Mouse (Mus musculus) kidney, embryonic 14.5 days (tissue): ENCODE results near the gene Mtx1. TPM values are rescaled to one million over a fixed set of nuclear protein-coding genes. Genes with fewer than 3 reads are reported as not detected.
A peak's percentile ranks its signal among the peaks of the same experiment; 100 is the strongest.

Source experiments
- ATAC-seq: fragments of 200-750 bp; cut with Nextera tagmentation; 2 replicates; pipeline ENCODE4 v1.8.0; 2017; ENCODE audit warnings: moderate number of reproducible peaks, mild to moderate bottlenecking, moderate TSS enrichment, moderate library complexity; ENCODE audit not compliant: low FRiP score, low TSS enrichment
- H3K27ac ChIP-seq: fragments of 300-500 bp; sonication (generic); 2 replicates; pipeline ENCODE4 v1.5.1; 2014; ENCODE audit warnings: low read depth, mild to moderate bottlenecking, low read length, moderate library complexity, mixed read lengths
- H3K27me3 ChIP-seq: fragments of 300-500 bp; sonication (generic); 2 replicates; pipeline ENCODE4 v1.6.1; 2014; ENCODE audit warnings: mild to moderate bottlenecking, low read length; ENCODE audit not compliant: control insufficient read depth, insufficient read depth
- H3K36me3 ChIP-seq: fragments of 300-500 bp; sonication (generic); 2 replicates; pipeline ENCODE4 v1.6.1; 2014; ENCODE audit warnings: low read length, mixed read lengths; ENCODE audit not compliant: control insufficient read depth, insufficient read depth
- H3K4me1 ChIP-seq: fragments of 300-500 bp; sonication (generic); 2 replicates; pipeline ENCODE4 v1.6.1; 2014; ENCODE audit warnings: low read length, mixed read lengths; ENCODE audit not compliant: control insufficient read depth, insufficient read depth
- H3K4me2 ChIP-seq: fragments of 300-500 bp; sonication (generic); replicated peaks from 2 replicates; pipeline ENCODE4 v1.6.1; 2014; ENCODE audit warnings: low read depth, mild to moderate bottlenecking, low read length
- H3K4me3 ChIP-seq: fragments of 300-500 bp; sonication (generic); 2 replicates; pipeline ENCODE4 v1.5.1; 2014; ENCODE audit warnings: mild to moderate bottlenecking, low read length
- H3K9ac ChIP-seq: fragments of 300-500 bp; sonication (generic); 2 replicates; pipeline ENCODE4 v1.6.1; 2014; ENCODE audit warnings: low read depth, mild to moderate bottlenecking, low read length, moderate library complexity
- H3K9me3 ChIP-seq: fragments of 300-500 bp; sonication (generic); 2 replicates; pipeline ENCODE4 v1.6.1; 2016; ENCODE audit warnings: low read length; ENCODE audit not compliant: control insufficient read depth
- WGBS: fragments of 180-500 bp; shearing (Covaris S2); extraction: QIAGEN DNeasy Blood & Tissue Kit; methylation state at CpG from one replicate; pipeline ENCODE4 v1.1.7; 2014; 5-methylcytosine and 5-hydroxymethylcytosine counted together
- polyA plus RNA-seq: library from polyadenylated mRNA; unstranded; fragments of >200 nt; fragmentation: Nextera tagmentation; extraction: Ambion mirVana; gene quantifications from 2 replicates; pipeline ENCODE4 v1.2.1, GENCODE M21; 2014

Gene Mtx1
- polyA plus RNA-seq, 1 experiment from 2014 or later, result 217 TPM

DNA sequence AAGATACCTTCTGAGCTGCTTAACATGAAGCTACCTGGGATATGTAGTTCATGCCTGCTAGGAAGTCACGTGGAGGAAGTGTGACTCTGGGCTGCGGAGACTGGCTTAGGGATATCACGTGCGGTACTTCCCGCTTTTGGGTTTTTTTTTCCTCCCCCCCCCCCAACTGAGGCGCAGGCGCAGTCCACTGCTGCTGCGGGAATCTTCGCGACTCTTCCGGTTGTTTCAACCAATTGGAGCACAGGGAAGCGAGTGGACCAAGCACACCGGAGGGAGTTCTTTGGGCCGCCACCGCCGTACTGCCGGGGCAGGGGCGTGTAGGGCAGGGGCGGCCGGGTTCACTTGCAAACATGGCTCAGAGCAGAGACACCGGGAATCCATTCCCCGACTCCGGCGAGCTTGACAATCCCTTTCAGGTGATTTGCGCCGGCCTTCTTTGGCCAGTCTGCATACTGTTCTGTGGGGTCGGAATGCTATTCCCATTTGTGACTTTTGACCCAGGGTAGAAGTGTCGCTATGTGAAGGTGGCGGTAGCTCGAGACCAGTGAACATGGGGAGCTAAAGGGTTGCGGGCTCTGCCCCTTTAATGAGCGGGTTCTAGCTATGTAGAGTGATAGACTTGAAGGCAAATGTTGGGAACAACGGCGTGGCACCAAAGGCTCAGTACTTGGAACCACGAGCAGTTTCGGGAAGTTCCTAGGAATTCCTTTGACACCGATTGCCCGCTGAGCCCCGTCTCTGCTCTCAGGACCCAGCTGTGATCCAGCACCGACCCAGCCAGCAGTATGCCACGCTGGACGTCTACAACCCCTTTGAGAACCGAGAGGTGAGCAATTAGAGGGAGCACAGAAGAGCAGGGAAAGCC is 49.4 kb downstream of the Mtx1 start, which contains the start of gene Scamp3:
TSS of gene Scamp3 (plus strand) at position 232 of the 865 bp plus-strand sequence.
- H3K36me3 ChIP-seq, result peaks cover 79% of the 10 kb centered on the region
- WGBS, result under 1% methylated on average over 43 of the region's 43 CpGs
- ATAC-seq, result peak; percentile 93

DNA sequence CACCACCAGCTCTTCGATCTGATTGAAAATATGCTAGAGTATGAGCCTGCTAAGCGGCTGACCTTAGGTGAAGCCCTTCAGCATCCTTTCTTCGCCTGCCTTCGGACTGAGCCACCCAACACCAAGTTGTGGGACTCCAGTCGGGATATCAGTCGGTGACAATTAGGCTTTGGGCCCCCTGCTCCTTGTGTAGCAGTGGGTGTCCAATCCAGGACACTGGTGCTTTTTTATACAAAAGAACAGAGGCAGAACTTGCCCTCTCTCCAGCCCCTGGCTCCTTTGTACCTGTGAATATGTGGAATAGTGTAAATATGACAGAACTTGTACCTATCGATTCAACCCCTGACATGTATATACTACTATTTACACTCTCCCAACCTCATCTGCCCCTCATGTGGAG is 50.5 kb downstream of the Mtx1 start:
- no peaks in the 10 kb centered on the region for H3K9me3 ChIP-seq
- H3K36me3 ChIP-seq, result peaks cover 78% of the 10 kb centered on the region
- no peak overlapping the region for H3K27ac ChIP-seq
- ATAC-seq, result no peak
- H3K4me2 ChIP-seq, result no peak overlapping the region
- H3K4me1 ChIP-seq, result peaks cover 8% of the 10 kb centered on the region; the same call in 1 of the 2 replicates
- no peak overlapping the region for H3K4me3 ChIP-seq
- no peaks in the 10 kb centered on the region for H3K27me3 ChIP-seq
- H3K9ac ChIP-seq, result no peak overlapping the region
- 80% methylated on average over 7 of the region's 7 CpGs for WGBS

More for the DNA sequence above, 49.4 kb downstream of the Mtx1 start, which contains the start of gene Scamp3:
- Histone ChIP-seq H3K4me3 (peak within 1 kb of the TSS; percentile 77), H3K4me1 (peaks cover 8% of the 10 kb centered on the region; the same call in 1 of the 2 replicates), H3K4me2 (peak within 1 kb of the TSS; percentile 68), H3K9me3 (no peaks in the 10 kb centered on the region), H3K9ac (peak within 1 kb of the TSS; percentile 84), H3K27me3 (no peaks in the 10 kb centered on the region), H3K27ac (peak within 1 kb of the TSS; percentile 75)

DNA sequence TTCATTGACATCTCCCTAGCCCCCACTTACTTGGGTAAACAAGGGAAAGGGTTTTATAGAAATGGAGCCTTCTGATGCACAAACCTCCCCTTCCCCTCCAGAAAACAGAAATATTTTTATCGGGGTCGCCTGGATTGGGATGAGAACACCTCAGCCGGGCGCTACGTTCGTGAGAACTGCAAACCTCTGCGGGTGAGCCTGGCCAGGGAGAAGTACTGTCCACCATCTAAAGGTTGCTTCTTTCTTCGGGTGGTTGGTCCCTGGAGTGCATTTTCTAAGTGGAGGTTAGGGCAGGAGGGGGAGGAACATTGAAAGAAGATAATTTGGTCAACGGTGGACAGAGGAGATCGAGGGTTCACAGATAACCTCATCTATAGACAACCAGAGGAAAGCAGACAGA is 51.3 kb downstream of the Mtx1 start:
- no peaks in the 10 kb centered on the region for H3K9me3 ChIP-seq
- no peaks in the 10 kb centered on the region for H3K27me3 ChIP-seq
- peaks cover 77% of the 10 kb centered on the region for H3K36me3 ChIP-seq
- ATAC-seq, result no peak
- H3K9ac ChIP-seq, result no peak overlapping the region
- no peak overlapping the region for H3K27ac ChIP-seq
- H3K4me3 ChIP-seq, result no peak overlapping the region
- WGBS, result 92% methylated on average over 10 of the region's 10 CpGs
- H3K4me1 ChIP-seq, result peaks cover 8% of the 10 kb centered on the region; the same call in 1 of the 2 replicates
- H3K4me2 ChIP-seq, result no peak overlapping the region

DNA sequence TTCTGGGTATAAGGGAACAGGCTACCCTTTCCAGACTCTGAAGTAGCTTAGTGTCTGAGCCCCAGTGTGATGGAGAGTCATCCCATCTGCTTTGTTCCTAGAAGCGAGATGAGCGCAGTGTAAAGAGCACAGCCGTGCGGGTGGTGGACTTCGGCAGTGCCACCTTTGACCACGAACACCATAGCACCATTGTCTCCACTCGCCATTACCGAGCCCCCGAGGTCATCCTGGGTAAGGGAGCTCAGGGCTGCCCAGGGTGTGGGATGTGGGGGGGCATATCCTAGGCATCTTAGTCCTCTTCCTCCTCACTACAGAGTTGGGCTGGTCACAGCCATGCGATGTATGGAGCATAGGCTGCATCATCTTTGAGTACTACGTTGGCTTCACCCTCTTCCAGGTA is 52.0 kb downstream of the Mtx1 start:
- Histone ChIP-seq H3K27me3 (no peaks in the 10 kb centered on the region), H3K9me3 (no peaks in the 10 kb centered on the region), H3K4me2 (no peak overlapping the region), H3K27ac (no peak overlapping the region), H3K36me3 (peaks cover 77% of the 10 kb centered on the region), H3K4me1 (peaks cover 8% of the 10 kb centered on the region; the same call in 1 of the 2 replicates), H3K4me3 (no peak overlapping the region), H3K9ac (no peak overlapping the region)
- no peak for ATAC-seq
- WGBS, result 94% methylated on average over 11 of the region's 11 CpGs

DNA sequence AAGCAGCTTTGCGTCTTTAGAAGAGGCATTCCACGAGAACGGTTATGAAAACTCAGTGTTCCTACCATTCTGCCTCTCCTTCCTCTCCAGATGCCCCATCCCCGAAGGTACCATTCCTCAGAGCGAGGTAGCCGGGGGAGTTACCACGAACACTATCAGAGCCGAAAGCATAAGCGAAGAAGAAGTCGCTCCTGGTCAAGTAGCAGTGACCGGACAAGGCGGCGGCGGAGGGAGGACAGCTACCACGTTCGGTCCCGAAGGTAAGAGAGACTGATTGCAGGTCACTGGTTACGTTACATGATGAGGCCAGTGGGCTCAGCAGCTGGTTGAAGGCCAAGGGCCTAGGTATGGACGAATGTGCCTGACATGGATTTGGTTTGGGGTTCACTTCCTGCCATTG is 59.9 kb downstream of the Mtx1 start:
- Histone ChIP-seq H3K36me3 (peaks cover 51% of the 10 kb centered on the region), H3K9ac (no peak overlapping the region), H3K4me1 (peaks cover 19% of the 10 kb centered on the region), H3K4me2 (no peak overlapping the region), H3K9me3 (no peaks in the 10 kb centered on the region), H3K4me3 (no peak overlapping the region), H3K27me3 (no peaks in the 10 kb centered on the region), H3K27ac (no peak overlapping the region)
- WGBS, result 87% methylated on average over 19 of the region's 19 CpGs
- ATAC-seq, result no peak

DNA sequence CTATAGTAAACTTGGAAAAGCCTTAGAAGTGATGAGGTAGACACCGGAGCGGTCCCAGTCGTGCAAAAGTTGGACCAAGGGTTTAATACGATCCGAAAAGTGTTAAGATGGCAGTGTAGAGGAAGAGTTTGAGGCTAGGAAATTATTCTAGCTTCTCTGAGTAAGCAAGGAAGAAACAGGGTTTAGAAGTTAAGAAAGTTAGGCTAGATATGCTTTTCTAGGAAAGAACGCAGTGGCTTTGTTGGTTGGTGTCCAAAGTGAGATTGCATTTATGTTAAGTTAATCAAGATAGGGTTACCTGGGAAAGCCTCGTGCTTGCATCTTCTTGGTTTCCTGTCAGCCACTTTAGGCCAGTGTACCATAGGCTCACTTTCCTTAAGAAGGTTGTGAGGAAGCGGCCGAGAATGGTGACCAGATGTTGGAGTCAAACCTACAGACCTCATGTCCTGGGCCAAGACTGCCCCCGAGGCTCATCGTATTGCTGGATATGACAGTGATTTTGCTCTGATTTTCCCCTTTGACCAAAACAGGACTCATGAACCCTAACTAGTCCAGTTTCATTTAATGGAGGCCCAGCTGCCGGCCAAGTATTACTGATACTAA is 61.5 kb downstream of the Mtx1 start:
- Histone ChIP-seq H3K9ac (peak overlapping the region; percentile 97), H3K9me3 (no peaks in the 10 kb centered on the region), H3K4me1 (peaks cover 19% of the 10 kb centered on the region), H3K27me3 (no peaks in the 10 kb centered on the region), H3K36me3 (peaks cover 38% of the 10 kb centered on the region), H3K4me3 (peak overlapping the region; percentile 90), H3K27ac (peak overlapping the region; percentile 98), H3K4me2 (peak overlapping the region; percentile 71)
- 22% methylated on average over 12 of the region's 12 CpGs for WGBS
- no peak for ATAC-seq

DNA sequence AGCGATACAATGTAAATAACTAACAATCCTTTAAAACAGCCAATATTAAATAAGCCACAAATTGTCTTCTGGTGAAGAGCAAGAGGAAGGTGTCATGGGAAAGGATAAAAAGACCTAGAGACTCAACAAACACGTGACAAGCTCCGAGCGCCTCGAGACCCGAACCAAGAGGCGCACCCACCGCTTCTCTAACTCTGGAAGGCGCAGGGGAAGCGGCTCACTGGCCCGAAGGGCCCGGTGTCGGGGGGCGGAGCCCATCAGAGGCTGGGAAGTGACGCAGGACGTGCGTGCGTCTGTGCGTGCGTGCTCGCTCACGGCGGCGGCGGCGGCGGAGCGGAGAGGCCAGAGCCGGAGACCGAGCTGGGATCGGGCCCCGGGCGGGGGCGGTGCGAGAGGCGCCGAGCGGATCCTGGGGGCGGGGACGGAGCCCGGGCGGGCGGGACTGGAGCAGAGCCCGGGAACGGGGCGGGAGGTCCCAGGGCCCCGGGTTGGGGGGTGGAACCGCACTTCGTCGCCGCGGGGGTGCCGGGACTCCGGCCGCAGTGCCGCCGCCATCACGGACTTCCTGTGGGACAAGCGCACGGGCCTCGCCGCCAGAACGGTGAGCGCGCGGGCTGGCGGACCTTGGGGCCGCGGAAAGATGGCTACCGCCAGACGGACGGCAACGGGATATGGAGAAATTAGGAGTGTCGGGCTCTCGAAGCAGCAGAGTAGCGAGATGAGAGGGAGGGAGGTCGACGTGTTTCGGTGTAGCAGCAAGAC is 62.2 kb downstream of the Mtx1 start, which contains the start of gene Clk2:
TSS of gene Clk2 (plus strand) at position 290 of the 762 bp plus-strand sequence.
- peak within 1 kb of the TSS; percentile 98 for H3K27ac ChIP-seq
- peak; percentile 97 for ATAC-seq
- under 1% methylated on average over 73 of the region's 79 CpGs for WGBS
- H3K27me3 ChIP-seq, result no peaks in the 10 kb centered on the region
- peak within 1 kb of the TSS; percentile 71 for H3K4me2 ChIP-seq
- H3K4me3 ChIP-seq, result peak within 1 kb of the TSS; percentile 90
- H3K9me3 ChIP-seq, result no peaks in the 10 kb centered on the region
- peaks cover 31% of the 10 kb centered on the region for H3K36me3 ChIP-seq
- H3K4me1 ChIP-seq, result peaks cover 24% of the 10 kb centered on the region
- peak within 1 kb of the TSS; percentile 97 for H3K9ac ChIP-seq

DNA sequence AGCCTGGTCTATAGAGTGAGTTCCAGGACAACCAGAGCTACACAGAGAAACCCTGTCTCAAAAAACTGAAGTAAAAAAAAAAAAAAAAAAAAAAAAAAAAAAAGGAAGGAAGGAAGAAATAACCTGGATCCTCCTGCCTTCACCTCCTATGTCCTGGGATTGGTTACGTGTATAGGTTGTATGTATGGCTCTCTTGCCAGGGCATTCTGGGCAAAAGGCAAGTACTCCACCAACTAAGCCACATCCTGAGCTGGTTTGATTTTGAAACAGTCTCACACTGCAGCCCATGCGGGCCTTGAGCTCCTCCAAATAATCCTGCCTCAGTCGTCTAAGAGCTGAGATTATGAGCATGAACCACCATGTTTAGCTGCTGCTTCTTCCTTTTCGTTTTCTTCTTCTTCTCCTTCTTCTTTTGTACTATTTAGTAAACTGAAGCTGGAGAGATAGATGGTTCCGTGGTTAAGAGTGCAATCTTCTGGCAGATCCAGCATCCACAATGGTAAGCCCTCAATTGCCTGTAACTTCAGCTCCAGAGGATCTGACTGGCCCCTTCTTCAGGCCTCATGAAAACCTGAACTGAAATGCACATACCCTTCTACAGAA is 63.1 kb downstream of the Mtx1 start:
- Histone ChIP-seq H3K36me3 (peaks cover 21% of the 10 kb centered on the region), H3K4me3 (peak overlapping the region; percentile 90), H3K4me2 (peak overlapping the region; percentile 71), H3K9me3 (no peaks in the 10 kb centered on the region), H3K9ac (peak overlapping the region; percentile 35; the same call in 1 of the 2 replicates), H3K27ac (no peak overlapping the region), H3K27me3 (peaks cover 3% of the 10 kb centered on the region; the same call in 1 of the 2 replicates), H3K4me1 (peaks cover 28% of the 10 kb centered on the region)
- WGBS, result 73% methylated on average over 5 of the region's 5 CpGs
- ATAC-seq, result no peak
